Mouse (Mus musculus) activated CD4-positive, CD25-positive, alpha-beta regulatory T cell, adult 4 months (primary cell): ENCODE results near the gene Stip1. TPM values are rescaled to one million over a fixed set of nuclear protein-coding genes. Genes with fewer than 3 reads are reported as not detected.
"Not testable (repeated sequence)": the region's sequence is repeated elsewhere in the genome, so short reads cannot be mapped to it uniquely, and the experiment has no call there.

Source experiments
- ATAC-seq: one replicate; pipeline ENCODE4 v1.8.0; 2017
- polyA plus RNA-seq, 2 experiments: library from polyadenylated mRNA; unstranded; fragments of 100-300 nt; shearing (Covaris generic); gene quantifications; one replicate each; pipeline ENCODE4 v1.2.1; 2017

The Stip1 gene
- polyA plus RNA-seq, 2 experiments from 2014 or later: 105 to 165 TPM

DNA sequence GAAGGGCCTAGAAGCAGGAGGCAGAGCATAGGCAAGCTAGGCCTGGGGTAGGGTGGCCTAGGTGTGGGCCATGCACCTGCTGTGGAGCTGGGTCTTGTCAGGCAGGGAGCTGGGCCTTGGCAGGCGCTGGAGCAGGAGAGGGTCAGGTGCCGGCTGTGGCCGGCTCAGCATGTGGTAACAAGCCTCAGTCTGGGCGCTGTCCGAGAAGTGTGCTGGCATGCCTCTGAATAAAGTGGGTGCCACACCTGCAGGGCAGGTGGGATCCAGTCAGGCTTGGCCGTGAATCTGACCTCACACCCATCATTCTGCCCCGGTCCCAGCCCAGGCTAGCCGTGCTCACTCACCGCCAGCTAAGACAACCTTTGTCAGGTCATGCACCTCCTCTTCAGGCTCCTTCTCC lies 25.8 kb downstream of the Stip1 start:
- ATAC-seq: no peak

DNA sequence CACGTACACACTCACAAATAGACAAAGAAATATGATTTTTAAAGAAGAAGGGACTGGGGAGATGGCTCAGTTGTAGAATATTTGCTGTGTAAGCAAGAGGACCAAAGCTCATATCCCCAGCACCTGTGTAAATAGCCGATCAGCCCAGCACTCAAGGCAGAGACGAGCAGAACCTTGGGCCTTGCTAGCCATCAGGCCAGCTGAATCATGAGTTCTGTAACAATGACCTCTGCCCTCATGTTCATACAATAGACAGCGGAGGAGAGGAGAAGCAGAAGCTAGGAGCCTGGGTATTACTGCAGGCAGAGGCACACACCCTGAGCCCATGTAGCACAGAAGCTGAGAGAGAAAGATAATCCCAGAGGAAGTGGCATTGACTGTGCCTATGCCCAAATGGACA lies 27.3 kb downstream of the Stip1 start:
- ATAC-seq: no peak

DNA sequence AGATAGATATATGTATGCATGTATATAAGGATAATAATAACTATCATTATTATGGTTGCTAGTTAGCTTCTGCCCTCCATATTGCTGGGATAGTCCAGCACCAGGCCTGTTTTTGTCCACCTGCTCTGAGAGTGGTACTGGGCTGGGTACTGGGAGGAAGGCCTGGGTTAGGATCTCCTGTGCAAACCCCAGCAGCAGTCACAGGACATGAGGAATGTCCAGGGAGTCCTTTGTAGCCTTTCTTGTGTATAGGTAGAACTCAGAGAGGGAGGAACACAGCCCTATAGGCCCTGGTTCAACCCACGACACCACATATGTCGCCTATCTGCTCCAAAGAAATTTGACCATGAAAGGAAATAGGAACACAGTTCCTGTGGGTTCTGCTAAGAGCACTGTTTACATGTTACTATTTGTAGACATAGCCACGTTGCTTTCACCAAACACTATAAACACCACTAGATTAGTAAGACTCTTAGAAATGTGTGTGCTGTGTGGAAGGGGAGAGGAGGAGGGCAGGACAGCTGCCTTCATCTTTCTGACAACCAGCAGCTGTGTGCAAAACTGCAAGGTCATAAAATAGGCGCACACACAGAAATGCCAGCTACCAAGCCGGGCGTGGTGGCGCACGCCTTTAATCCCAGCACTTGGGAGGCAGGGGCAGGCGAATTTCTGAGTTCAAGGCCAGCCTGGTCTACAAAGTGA lies 32.7 kb downstream of the Stip1 start:
- ATAC-seq: no peak

DNA sequence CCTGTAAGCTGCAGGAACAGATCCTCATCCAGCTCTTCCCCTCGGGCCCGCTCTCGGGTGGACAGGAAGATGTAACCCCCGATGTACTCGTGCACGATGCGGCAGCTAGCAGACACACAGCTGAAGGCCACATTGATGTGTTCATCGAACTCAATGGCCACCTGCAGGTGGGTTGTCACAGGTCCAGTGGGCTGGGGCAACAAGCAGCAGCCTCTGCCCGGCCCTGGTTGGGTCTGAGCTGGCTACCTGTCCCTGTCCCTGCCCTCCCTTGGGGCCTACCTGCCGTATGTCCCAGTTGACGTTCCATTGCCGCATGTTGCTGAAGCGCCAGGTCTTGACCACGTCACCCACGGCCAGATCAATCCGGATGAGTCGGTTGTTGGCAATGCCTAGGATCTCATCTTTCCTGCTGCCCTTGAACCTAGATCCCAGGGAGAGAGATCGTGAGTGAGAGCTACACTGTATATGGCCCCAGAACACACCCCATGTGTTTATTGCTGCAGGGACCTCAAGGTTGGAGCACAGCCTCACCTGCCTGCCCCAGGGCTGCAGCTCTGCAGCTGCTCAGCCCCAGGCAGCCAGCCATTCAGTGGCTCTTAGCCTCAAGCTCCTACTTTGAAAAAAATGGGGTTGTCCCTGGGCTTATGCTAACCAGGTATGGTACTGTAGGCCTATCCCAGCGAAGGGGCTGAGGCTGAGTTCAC lies 40.3 kb downstream of the Stip1 start:
- no peak for ATAC-seq

DNA sequence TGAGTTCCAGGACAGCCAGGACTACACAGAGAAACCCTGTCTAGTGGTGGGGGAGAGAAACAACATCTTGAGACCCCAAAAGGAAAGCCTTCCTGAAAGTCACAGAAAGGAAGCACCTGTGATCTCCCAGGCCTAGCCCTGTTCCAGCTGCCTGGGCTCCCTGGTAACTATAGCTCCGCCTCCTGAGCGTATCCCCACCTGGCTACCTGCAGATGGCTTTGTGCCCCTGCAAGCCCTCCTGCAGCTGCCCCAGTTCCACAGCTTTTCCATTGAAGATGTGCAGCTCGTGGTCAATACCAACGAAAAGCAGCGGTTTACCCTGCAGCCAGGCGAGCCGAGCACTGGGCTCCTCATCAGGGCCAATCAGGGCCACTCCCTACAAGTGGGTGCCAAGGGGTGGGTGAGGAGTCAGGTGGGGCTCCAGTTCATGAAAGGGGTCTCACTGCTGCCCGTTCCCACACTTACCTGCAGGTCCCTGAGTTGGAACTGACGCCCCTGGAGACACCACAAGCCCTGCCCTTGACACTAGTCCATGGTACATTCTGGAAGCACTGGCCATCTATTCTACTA lies 42.0 kb downstream of the Stip1 start:
- no peak for ATAC-seq

DNA sequence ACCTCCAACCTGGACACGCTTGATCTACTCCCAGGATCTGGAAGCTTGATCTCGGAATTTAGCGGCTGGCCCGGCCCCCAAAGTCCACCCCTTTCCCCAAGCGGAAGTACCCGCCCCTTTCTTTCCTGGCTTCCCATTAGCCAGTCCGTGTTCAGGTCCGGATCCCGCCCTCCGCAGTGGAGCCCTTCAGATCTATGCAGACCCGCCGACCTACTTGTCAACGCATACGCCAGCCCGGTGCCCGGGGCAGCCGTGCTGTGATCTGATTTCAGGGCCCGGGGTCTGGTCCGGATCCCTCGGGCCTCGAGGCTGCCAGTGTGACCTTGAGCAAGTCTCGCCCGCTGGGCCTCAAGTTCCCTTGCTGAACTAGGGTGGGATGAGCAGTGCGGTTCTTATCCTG lies 43.8 kb downstream of the Stip1 start, which contains the start of the genes Nudt22 and Trpt1:
Gene Nudt22, minus strand, starts transcription at position 112 of the 400 bp plus-strand sequence.
Gene Trpt1, plus strand, starts transcription at position 126 of the 400 bp plus-strand sequence.
- ATAC-seq: no peak

DNA sequence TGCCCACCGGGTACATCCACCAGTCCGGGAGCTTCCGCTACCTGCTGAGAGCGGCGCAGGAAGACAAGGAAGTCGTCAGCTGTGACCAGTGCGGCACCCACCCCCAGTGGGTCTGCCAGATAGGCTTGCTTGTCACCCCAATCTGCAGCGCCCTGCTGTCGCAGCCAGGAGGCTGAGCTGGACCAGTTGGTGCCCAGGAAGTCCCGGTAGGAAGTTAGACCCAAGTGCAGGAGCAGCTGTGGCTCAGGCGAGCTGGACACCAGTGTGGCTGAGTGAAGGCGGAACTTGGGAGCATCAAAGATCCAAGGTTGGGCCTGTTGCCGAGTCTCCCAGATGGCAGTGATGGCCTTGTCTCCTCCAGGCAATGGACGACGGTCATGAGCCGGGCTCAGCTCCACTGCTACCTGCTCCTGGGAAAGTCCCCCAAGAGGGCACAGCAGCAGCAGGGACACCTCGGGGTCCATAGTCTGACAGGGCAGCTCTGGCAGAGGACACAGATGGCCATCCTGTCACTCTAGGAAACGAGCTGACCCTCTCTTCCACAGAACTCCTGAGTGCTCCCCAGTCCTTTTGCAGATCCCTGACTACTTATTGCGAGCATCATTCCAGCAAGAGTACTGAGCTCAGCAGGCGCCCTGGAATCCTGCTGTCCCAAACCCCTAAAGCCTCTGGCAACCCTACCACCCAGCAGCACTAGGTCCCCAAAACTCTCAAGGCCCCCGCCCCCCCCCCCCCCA lies 44.3 kb downstream of the Stip1 start:
- no peak for ATAC-seq

DNA sequence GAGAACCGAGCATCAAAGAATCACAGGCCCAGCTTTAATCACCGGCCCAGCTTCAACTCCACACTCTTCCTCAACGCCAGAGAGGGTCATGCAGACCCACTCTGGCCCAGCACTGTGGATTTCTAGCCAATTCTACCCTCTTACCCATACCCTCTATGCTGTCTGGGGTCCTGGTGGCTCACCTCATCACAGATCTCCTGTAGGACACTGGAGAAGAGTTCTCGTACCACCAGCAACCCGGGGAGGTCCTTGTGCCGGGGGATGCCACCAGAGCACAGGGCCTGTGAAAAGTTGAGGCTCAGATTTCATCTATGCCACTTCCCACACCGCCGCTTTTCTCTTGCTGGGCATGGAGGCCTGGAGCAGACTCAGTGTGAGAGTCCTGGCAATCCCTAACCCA lies 45.3 kb downstream of the Stip1 start:
- ATAC-seq: no peak

DNA sequence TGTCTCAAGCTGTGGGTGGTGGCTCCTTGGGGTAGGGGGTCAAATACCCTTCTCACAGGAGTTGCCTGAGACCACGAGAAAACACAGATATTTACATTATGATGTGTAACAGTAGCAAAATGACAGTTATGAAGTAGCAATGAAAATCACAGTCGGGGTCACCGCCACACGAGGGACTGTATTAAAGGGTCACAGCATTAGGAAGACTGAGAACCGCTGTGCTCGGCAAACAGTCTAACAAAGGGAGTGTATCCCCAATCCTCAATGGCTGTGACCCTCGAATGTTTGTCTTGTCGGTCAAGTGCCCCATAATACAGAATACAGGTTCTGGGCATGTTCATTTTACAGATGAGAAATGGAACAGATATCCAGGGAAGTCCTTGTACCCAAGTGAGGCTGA lies 45.8 kb downstream of the Stip1 start:
- ATAC-seq: no peak

DNA sequence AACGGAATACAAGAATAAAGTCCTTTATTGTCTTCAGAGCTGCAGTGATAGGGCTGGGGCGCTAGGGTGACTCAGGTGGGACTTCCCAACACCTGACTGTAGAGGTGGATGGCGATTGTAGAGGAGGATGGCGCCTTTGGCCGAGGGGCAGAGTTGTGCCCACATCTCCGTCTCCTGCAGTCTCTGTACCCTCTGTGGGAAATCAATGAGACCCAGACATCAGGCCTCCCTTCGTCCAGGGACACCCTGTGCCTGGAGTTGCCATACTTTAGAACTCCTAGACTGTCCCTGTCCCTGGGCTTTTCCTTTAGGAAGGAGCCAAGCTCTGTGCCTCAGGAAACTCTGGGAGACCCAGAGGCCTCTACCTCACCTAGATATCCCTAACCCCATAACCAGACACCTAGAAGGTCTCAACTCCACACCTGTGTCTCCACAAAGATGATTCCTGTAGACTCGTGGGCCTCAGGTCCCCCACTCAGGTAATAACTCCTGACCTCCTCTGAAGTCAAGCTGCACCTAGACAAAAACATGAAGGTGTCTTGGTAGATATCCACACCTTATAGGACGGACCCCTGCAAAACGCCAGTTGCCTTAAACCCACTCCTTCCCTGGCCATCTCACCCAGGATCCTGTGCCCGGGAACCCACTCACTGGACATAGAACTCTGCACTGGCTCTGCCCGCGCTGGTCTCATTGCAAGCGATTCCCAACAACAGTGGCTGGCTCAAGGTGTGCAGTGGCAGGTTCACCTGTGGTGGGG lies 46.6 kb downstream of the Stip1 start:
- ATAC-seq: no peak

DNA sequence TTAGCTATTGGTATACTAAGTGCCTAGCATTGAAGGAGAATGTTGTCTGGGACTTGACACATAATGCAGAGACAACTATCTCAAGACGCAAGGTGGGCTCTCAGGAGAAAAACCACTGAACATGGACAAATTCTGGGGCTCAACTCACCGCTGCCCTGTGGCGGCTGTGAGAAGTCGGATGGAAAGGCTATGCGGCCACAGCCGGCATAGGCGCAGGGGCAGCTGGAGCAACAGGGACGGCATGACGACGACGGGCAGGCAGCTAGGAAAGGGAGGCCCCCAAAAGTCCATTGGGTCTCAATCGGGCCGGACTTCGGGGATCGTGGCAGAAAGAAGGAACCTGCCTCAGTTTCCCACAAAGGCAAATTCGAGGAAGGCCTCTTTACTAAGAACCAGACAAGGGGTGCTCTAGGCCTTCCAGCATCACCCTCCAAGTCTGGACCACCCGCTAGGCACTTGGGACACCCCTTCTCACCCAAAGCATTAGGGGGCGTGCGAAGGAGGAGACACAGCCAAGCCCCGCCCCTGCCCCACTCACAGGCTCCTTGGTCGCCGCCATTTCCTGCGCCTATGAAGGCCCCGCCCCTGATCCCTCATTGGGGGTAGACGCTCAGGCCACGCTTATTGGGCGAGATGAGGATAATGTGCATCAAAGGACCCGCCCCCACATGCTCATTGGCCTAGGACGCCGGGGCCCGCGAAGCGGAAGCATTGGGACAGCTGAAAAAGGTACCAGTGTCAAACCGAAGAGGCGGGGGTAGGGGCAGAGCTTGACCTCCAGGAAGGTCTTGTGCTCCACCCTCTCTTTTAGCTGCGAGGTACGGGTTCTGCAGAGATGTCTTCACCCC lies 47.5 kb downstream of the Stip1 start, which contains the start of gene Dnajc4:
Gene Dnajc4, minus strand, starts transcription at position 562 of the 848 bp plus-strand sequence.
- peak; percentile 97 for ATAC-seq

DNA sequence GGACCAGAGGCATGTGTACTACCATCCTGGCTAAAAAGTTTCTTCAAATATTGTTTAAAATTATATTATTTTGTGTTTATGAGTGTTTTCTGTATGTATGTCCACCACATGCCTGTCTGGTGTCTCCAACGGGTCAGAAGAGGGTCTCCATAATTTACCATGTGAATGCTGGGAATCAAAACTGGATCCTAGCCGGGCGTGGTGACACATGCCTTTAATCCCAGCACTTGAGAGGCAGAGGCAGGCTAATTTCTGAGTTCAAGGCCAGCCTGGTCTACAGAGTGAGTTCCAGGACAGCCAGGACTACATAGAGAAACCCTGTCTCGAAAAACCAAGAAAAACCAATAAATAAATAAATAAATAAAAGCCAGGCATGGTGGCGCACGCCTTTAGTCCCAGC lies 48.6 kb downstream of the Stip1 start:
- ATAC-seq: not testable (repeated sequence)

DNA sequence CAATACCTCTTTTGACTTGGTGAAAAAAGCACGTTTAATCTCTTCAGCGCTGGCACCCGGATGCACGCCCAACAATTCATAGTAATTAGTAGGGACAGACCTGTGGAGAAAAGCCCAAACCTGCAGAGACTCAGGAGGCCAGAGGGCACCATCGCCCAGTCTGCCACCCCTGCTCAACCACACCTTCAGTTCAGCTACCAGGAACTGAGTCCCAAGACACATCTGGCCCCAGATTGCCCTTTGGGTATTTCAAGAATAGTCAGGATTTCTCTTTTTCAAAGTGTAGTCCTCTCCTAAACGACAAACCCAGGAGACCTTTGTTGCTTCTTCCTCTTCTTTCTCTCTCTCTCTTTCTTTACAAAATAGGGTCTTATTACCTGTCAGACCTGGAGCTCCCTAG lies 49.1 kb downstream of the Stip1 start:
- ATAC-seq: no peak

DNA sequence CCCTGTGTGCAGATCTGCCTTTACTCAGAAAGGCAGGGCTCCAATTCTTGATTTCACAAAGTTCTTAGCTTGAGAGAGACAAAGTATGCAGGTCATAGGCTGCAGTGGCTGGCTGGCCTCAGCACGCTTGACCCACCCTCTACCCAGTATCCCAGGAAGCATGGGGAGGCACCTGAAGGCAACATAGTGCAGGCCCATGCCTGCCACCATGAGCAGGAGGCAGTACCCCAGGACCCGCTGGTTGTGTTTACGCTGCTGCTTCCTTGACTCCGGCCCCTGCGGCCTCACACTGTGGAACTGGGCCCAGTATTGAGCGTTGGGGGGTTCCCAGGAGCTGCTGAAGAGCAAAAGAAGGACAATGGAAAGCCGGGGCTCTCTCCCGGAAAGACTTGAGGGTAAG lies 50.5 kb downstream of the Stip1 start:
- ATAC-seq: no peak

DNA sequence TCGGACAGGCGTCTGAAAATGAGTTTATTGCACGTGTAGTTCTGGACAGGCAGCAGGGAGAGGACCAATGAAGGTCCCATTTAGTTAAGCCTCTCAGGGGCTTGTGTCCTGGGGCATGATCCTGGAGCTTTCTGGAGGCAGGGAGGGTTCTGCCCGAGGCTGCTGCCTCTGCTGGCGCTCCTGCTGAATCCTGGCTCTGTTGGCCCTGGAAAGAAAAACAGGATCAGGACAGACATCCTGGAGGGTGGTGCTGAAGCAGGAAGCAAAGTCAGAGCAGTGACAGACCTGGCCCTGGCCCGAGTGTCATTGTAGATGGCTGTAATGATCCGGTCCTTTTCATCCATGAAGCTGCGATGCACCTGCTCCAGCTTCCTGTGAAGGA lies 51.9 kb downstream of the Stip1 start:
- ATAC-seq: no peak

DNA sequence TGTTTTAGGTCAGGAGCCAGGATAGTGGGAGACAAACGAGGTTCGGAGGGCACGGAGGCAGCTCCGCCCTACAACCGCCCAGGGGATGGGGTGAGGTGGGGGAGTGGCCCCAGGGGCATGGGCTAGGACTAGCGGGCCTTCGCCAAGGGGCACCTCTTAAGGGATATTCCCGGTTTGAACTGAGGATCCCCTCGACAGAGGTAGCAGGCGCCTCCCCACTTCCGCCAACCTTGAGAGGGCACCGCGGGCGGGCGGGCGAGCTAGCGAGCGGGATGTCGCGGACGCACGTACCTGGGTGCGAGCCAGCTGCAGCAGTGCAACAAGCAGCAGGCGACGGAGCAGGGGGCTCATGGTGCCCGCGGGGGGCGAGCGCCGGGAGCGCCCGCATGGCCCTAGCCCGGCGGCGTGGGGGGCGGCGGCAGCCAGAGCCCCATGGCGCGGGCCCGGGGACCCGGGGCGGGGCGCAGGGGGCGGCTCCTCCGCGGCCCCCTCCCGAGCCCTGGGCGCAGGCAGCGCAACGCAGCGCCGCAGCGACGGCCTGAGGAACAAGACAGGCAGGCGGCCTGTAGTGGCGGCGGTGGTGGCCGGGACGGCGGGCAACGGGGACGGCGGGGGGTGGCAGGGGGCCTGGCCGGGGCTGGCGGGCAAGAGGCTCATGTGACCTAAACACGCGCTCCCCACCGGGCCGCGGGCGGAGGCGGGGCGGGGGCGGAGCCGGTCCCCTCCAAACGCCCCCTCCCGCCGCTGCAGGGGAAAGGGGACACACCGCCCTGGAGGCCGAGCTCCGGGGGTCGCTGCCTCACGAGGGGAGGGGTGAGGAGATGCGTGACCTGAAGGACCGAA lies 52.5 kb downstream of the Stip1 start, which contains the start of gene Vegfb:
Gene Vegfb, minus strand, starts transcription at position 591 of the 843 bp plus-strand sequence.
- peak; percentile 49 for ATAC-seq

DNA sequence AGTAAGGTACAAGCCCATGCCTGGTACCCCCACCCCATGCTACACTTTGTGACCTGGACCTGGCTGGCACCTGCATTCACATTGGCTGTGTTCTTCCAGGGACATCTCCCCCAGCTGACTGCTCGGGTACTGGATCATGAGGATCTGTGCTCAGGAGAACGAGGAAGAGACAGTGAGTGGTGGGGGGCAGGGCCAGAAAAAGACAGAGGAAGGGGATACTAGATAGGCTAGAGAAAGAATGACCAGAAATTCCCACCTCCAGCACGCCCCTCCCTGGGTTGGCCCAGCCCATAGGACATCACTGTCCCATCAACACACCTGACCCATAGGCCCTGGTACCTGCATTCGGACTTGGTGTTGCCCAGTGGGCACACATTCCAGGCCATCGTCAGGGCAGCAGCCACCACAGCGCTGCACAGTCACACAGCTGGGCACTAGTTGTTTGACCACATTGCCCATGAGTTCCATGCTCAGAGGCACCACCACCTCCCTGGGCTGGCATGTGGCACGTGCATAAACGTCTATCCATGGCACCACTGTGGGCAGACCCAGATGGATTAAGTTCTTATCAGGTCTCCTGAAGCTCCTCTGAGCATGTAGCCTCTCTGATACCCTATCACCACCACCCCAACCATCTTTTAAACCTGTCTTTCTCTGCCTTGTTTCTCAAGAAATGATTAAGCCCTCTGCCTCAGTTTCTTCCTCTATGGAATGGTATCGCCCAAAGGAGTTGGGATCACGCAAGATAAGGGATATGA lies 53.6 kb downstream of the Stip1 start:
- no peak for ATAC-seq

DNA sequence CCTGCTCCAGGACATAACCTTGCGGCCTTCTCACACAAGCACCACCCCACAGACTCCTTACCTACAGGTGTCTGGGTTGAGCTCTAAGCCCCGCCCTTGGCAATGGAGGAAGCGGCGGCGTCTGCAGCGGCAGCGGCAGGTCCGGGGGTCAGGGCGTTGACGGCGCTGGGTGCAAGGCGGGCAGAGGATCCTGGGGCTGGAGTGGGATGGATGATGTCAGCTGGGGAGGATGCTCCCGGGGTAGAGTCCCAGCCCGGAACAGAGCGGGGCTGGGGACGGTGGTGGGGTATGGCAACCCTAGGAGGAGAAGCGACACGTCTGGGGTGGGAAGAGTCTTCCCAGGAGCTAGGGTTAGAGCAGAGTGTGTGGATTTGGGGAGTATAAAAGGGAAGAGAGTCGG lies 54.5 kb downstream of the Stip1 start:
- no peak for ATAC-seq

DNA sequence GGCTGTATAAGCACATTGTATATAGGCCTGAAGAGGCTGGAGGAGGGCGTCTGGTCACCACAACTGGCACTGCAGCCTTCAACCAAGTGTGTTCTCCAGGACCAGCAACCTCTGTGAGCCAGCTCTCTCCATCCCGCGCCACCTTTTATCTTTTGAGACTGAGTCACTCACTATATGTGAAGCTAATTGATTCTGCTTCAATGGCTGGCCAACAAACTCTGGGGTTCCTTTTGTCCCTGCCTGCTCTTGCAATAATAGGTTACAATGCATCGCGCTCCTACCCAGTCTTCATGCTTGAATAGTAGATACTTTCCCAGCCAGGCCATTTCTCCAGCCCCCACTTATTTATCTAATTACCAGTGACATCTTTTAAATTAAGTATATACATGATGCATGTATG lies 56.1 kb downstream of the Stip1 start:
- ATAC-seq: no peak

DNA sequence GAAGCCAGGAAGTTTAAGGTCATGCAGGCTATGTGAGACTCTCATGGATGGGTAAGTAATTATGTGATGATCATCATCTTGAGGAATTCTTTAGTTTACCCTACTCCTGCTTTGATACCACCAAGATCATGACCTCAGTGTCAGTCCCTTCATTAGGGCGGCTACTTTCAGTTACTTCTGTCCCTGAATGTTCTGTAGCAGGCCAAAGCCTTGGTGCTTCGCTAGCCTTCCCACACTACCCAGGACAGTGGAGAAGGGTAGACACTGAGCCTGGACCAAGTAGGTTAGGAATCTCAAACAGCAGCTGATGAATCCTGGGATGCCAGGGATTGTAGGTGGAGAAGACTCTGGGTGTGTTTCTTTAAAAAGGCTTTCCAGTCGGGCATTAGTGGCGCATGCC lies 58.3 kb downstream of the Stip1 start:
- ATAC-seq: no peak
